Mouse (Mus musculus): Measurements from ENCODE around the gene Dync1i1. TPM values are rescaled to one million over a fixed set of nuclear protein-coding genes. Genes with fewer than 3 reads are reported as not detected.

The Dync1i1 gene
- polyA plus RNA-seq, 1 experiment from 2014 or later: 1.4 TPM

- TF ChIP-seq CTCF (IDR thresholded peaks at IDR 0.05; ENCODE audit: low read depth): no peak
- Histone ChIP-seq H3K36me3 (ENCODE audit: insufficient read depth, low read length) (no peaks in the 10 kb centered on the region), H3K9ac (ENCODE audit: low read depth, low read length) (no peak overlapping the region), H3K9me3 (replicated peaks; ENCODE audit: low read length) (no peaks in the 10 kb centered on the region), H3K27ac (no peak overlapping the region), H3K4me3 (replicated peaks; ENCODE audit: low read depth, low read length) (no peak overlapping the region), H3K4me2 (ENCODE audit: low read length) (no peak overlapping the region), H3K4me1 (replicated peaks; ENCODE audit: insufficient read depth, low read length) (no peaks in the 10 kb centered on the region), H3K27me3 (ENCODE audit: insufficient read depth, low read length) (no peaks in the 10 kb centered on the region)
- WGBS: 53% methylated on average over 1 of the region's 1 CpGs
- ATAC-seq (replicated peaks; ENCODE audit: low FRiP score, low read depth) (no peak), DNase-seq (ENCODE audit: low spot score) (no peak)
Measured at GRCm38 (mm10) chr6:5812076-5812475, 86.6 kb downstream of the Dync1i1 start.

- H3K9ac ChIP-seq (ENCODE audit: low read depth, low read length): no peak overlapping the region
- ATAC-seq (replicated peaks; ENCODE audit: low FRiP score, low read depth) (no peak), DNase-seq (ENCODE audit: low spot score) (no peak)
- 80% methylated on average over 3 of the region's 3 CpGs for WGBS
- no peak for TF ChIP-seq CTCF (IDR thresholded peaks at IDR 0.05; ENCODE audit: low read depth)
- no peaks in the 10 kb centered on the region for H3K4me1 ChIP-seq (replicated peaks; ENCODE audit: insufficient read depth, low read length)
- no peak overlapping the region for H3K27ac ChIP-seq
- no peaks in the 10 kb centered on the region for H3K36me3 ChIP-seq (ENCODE audit: insufficient read depth, low read length)
- H3K4me2 ChIP-seq (ENCODE audit: low read length): no peak overlapping the region
- H3K4me3 ChIP-seq (replicated peaks; ENCODE audit: low read depth, low read length): no peak overlapping the region
- no peaks in the 10 kb centered on the region for H3K9me3 ChIP-seq (replicated peaks; ENCODE audit: low read length)
- no peaks in the 10 kb centered on the region for H3K27me3 ChIP-seq (ENCODE audit: insufficient read depth, low read length)
Measured at GRCm38 (mm10) chr6:5819674-5820073, 94.2 kb downstream of the Dync1i1 start.

DNA sequence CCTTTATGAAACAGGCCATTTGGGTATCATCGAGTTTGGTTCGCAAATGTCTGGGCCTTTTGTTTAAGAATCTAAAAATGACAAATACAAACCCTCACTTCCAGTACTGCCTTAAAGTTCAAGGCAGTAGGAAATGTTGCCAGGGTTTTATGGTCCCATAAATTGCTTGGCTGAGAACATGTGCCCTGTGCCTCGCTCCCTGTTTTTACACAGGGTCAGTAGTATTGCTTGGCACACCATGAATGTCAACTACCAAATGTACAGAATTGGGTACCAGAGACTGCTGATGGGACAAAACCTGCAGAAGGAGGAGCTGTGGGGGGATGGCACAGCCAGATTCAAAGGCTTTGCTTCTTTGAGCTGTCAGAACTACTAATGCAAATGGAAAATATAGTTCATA is 100.0 kb downstream of the Dync1i1 start:
- no peak overlapping the region for H3K4me2 ChIP-seq (ENCODE audit: low read length)
- H3K4me1 ChIP-seq (replicated peaks; ENCODE audit: insufficient read depth, low read length): no peaks in the 10 kb centered on the region; the same call in 1 of the 2 replicates
- DNase-seq (ENCODE audit: low spot score) (no peak), ATAC-seq (replicated peaks; ENCODE audit: low FRiP score, low read depth) (no peak)
- no peak overlapping the region for H3K4me3 ChIP-seq (replicated peaks; ENCODE audit: low read depth, low read length)
- no peak overlapping the region for H3K9ac ChIP-seq (ENCODE audit: low read depth, low read length)
- H3K27ac ChIP-seq: no peak overlapping the region
- 55% methylated on average over 3 of the region's 3 CpGs for WGBS
- H3K9me3 ChIP-seq (replicated peaks; ENCODE audit: low read length): no peaks in the 10 kb centered on the region
- H3K27me3 ChIP-seq (ENCODE audit: insufficient read depth, low read length): no peaks in the 10 kb centered on the region
- TF ChIP-seq CTCF (IDR thresholded peaks at IDR 0.05; ENCODE audit: low read depth): no peak
- H3K36me3 ChIP-seq (ENCODE audit: insufficient read depth, low read length): no peaks in the 10 kb centered on the region

- Histone ChIP-seq H3K4me3 (replicated peaks; ENCODE audit: low read depth, low read length) (no peak overlapping the region), H3K9ac (ENCODE audit: low read depth, low read length) (no peak overlapping the region), H3K9me3 (replicated peaks; ENCODE audit: low read length) (no peaks in the 10 kb centered on the region), H3K36me3 (ENCODE audit: insufficient read depth, low read length) (no peaks in the 10 kb centered on the region), H3K27ac (no peak overlapping the region), H3K4me1 (replicated peaks; ENCODE audit: insufficient read depth, low read length) (no peaks in the 10 kb centered on the region; the same call in 1 of the 2 replicates), H3K4me2 (ENCODE audit: low read length) (no peak overlapping the region), H3K27me3 (ENCODE audit: insufficient read depth, low read length) (no peaks in the 10 kb centered on the region)
- DNase-seq (ENCODE audit: low spot score) (no peak), ATAC-seq (replicated peaks; ENCODE audit: low FRiP score, low read depth) (no peak)
- WGBS: 59% methylated on average over 4 of the region's 4 CpGs
- peak; percentile 44 for TF ChIP-seq CTCF (IDR thresholded peaks at IDR 0.05; ENCODE audit: low read depth)
Measured at GRCm38 (mm10) chr6:5827064-5827463, 101.6 kb downstream of the Dync1i1 start.

GRCm38 (mm10) chr6:5828409-5828974 is 103.1 kb downstream of the Dync1i1 start:
- H3K27me3 ChIP-seq (ENCODE audit: insufficient read depth, low read length): no peaks in the 10 kb centered on the region
- H3K9ac ChIP-seq (ENCODE audit: low read depth, low read length): no peak overlapping the region
- no peak overlapping the region for H3K27ac ChIP-seq
- WGBS: 42% methylated on average over 14 of the region's 14 CpGs
- H3K4me1 ChIP-seq (replicated peaks; ENCODE audit: insufficient read depth, low read length): no peaks in the 10 kb centered on the region; the same call in 1 of the 2 replicates
- TF ChIP-seq CTCF (IDR thresholded peaks at IDR 0.05; ENCODE audit: low read depth): no peak
- H3K4me3 ChIP-seq (replicated peaks; ENCODE audit: low read depth, low read length): no peak overlapping the region
- no peaks in the 10 kb centered on the region for H3K9me3 ChIP-seq (replicated peaks; ENCODE audit: low read length)
- ATAC-seq (replicated peaks; ENCODE audit: low FRiP score, low read depth) (no peak), DNase-seq (ENCODE audit: low spot score) (no peak)
- H3K4me2 ChIP-seq (ENCODE audit: low read length): no peak overlapping the region
- H3K36me3 ChIP-seq (ENCODE audit: insufficient read depth, low read length): no peaks in the 10 kb centered on the region

GRCm38 (mm10) chr6:5829148-5829547 is 103.7 kb downstream of the Dync1i1 start:
- Histone ChIP-seq H3K27ac (no peak overlapping the region), H3K4me3 (replicated peaks; ENCODE audit: low read depth, low read length) (no peak overlapping the region), H3K4me1 (replicated peaks; ENCODE audit: insufficient read depth, low read length) (no peaks in the 10 kb centered on the region; the same call in 1 of the 2 replicates), H3K36me3 (ENCODE audit: insufficient read depth, low read length) (no peaks in the 10 kb centered on the region), H3K9ac (ENCODE audit: low read depth, low read length) (no peak overlapping the region), H3K4me2 (ENCODE audit: low read length) (no peak overlapping the region), H3K9me3 (replicated peaks; ENCODE audit: low read length) (no peaks in the 10 kb centered on the region), H3K27me3 (ENCODE audit: insufficient read depth, low read length) (no peaks in the 10 kb centered on the region)
- DNase-seq (ENCODE audit: low spot score): peak; percentile 28
- no peak for TF ChIP-seq CTCF (IDR thresholded peaks at IDR 0.05; ENCODE audit: low read depth)
- WGBS: 35% methylated on average over 9 of the region's 9 CpGs
- ATAC-seq (replicated peaks; ENCODE audit: low FRiP score, low read depth): no peak

DNA sequence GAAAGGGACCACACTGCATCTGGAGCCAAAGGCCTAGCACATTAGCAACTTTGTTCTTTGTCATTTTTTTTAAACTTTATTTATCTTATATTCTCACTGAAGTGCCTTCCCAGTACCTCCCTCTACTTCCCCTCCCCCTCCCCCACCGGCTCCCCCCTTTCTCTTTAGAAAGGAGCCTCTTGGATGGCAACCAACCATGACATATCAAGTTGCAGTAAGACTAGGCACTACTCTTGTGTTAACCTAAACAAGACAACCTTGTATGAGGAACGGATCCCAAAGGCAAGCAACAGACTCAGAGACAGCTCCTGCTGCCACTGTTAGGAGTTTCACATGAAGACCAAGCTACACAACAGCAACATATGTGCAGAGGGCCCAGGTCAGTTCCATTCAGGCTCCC is 105.3 kb downstream of the Dync1i1 start:
- ATAC-seq (replicated peaks; ENCODE audit: low FRiP score, low read depth): peak; percentile 66
- H3K4me2 ChIP-seq (ENCODE audit: low read length): no peak overlapping the region
- peak; percentile 29 for DNase-seq (ENCODE audit: low spot score)
- no peak for TF ChIP-seq CTCF (IDR thresholded peaks at IDR 0.05; ENCODE audit: low read depth)
- H3K36me3 ChIP-seq (ENCODE audit: insufficient read depth, low read length): no peaks in the 10 kb centered on the region
- H3K27ac ChIP-seq: no peak overlapping the region
- no peaks in the 10 kb centered on the region for H3K27me3 ChIP-seq (ENCODE audit: insufficient read depth, low read length)
- no peaks in the 10 kb centered on the region for H3K9me3 ChIP-seq (replicated peaks; ENCODE audit: low read length)
- H3K4me1 ChIP-seq (replicated peaks; ENCODE audit: insufficient read depth, low read length): no peaks in the 10 kb centered on the region; the same call in 1 of the 2 replicates
- no peak overlapping the region for H3K4me3 ChIP-seq (replicated peaks; ENCODE audit: low read depth, low read length)
- H3K9ac ChIP-seq (ENCODE audit: low read depth, low read length): no peak overlapping the region
- WGBS: 52% methylated on average over 2 of the region's 2 CpGs

Measured in kidney, postnatal 0 days (tissue).